Mouse (Mus musculus): ENCODE results near the gene Ckm.

Gene Ckm

GRCm38 (mm10) chr7:19432475-19432874, 27.9 kb downstream of the Ckm start:
- DNase-seq (ENCODE audit: low read depth), result no peak

- DNase-seq (ENCODE audit: low read depth), result no peak
Measured at GRCm38 (mm10) chr7:19436276-19436675, 31.7 kb downstream of the Ckm start.

GRCm38 (mm10) chr7:19437048-19437447, 32.5 kb downstream of the Ckm start:
- DNase-seq (ENCODE audit: low read depth), result no peak

GRCm38 (mm10) chr7:19441448-19442091, 37.0 kb downstream of the Ckm start:
- DNase-seq (ENCODE audit: low read depth), result no peak

GRCm38 (mm10) chr7:19443344-19443743, 38.8 kb downstream of the Ckm start:
- peak; percentile 79 for DNase-seq (ENCODE audit: low read depth)

GRCm38 (mm10) chr7:19444801-19445200, 40.2 kb downstream of the Ckm start:
- no peak for DNase-seq (ENCODE audit: low read depth)

- DNase-seq (ENCODE audit: low read depth), result no peak
Measured at GRCm38 (mm10) chr7:19447689-19448088, 43.1 kb downstream of the Ckm start.

- DNase-seq (ENCODE audit: low read depth), result no peak
Measured at GRCm38 (mm10) chr7:19449165-19449564, 44.6 kb downstream of the Ckm start.

GRCm38 (mm10) chr7:19455186-19455585, 50.6 kb downstream of the Ckm start:
- no peak for DNase-seq (ENCODE audit: low read depth)

GRCm38 (mm10) chr7:19455819-19456495, 51.4 kb downstream of the Ckm start:
- DNase-seq (ENCODE audit: low read depth), result no peak

GRCm38 (mm10) chr7:19456628-19457027, 52.1 kb downstream of the Ckm start:
- DNase-seq (ENCODE audit: low read depth), result no peak

- no peak for DNase-seq (ENCODE audit: low read depth)
Measured at GRCm38 (mm10) chr7:19457414-19458071, 53.0 kb downstream of the Ckm start.

- DNase-seq (ENCODE audit: low read depth), result no peak
Measured at GRCm38 (mm10) chr7:19458072-19458486, 53.5 kb downstream of the Ckm start.

GRCm38 (mm10) chr7:19458591-19459111, 54.1 kb downstream of the Ckm start, which contains the start of gene Mark4:
Gene Mark4, minus strand, starts transcription at chr7:19458821.
- peak; percentile 60 for DNase-seq (ENCODE audit: low read depth)

- no peak for DNase-seq (ENCODE audit: low read depth)
Measured at GRCm38 (mm10) chr7:19459144-19459870, 54.7 kb downstream of the Ckm start.

GRCm38 (mm10) chr7:19460500-19460899, 55.9 kb downstream of the Ckm start:
- DNase-seq (ENCODE audit: low read depth), result no peak

GRCm38 (mm10) chr7:19461488-19461887, 56.9 kb downstream of the Ckm start:
- peak; percentile 80 for DNase-seq (ENCODE audit: low read depth)

- DNase-seq (ENCODE audit: low read depth), result no peak
Measured at GRCm38 (mm10) chr7:19462443-19462842, 57.9 kb downstream of the Ckm start.

GRCm38 (mm10) chr7:19462884-19463381, 58.4 kb downstream of the Ckm start, which contains the start of gene Exoc3l2:
Gene Exoc3l2, plus strand, starts transcription at chr7:19463331.
- DNase-seq (ENCODE audit: low read depth), result no peak

GRCm38 (mm10) chr7:19464367-19465307, 60.1 kb downstream of the Ckm start:
- no peak for DNase-seq (ENCODE audit: low read depth)
